Mouse (Mus musculus) liver, postnatal 0 days (tissue): Measurements from ENCODE around the gene Gpr39. TPM values are rescaled to one million over a fixed set of nuclear protein-coding genes. Genes with fewer than 3 reads are reported as not detected.
A peak's percentile ranks its signal among the peaks of the same experiment; 100 is the strongest.

Experiments used
- ATAC-seq: fragments of 200-750 bp; cut with Nextera tagmentation; 2 replicates; pipeline ENCODE4 v1.8.0; 2017; ENCODE audit warnings: mild to moderate bottlenecking, moderate library complexity
- DNase-seq: peaks from one replicate; pipeline ENCODE4 v3.0.0-alpha.2; 2016
- H3K27ac ChIP-seq: fragments of 300-500 bp; sonication (generic); 2 replicates; pipeline ENCODE4 v1.5.1; 2014; ENCODE audit warnings: antibody characterized with exemption, moderate library complexity, mild to moderate bottlenecking, low read depth
- H3K27me3 ChIP-seq: fragments of 300-500 bp; sonication (generic); 2 replicates; pipeline ENCODE4 v1.6.1; 2014; ENCODE audit warnings: low read length, control low read depth, mixed read lengths; ENCODE audit not compliant: insufficient read depth
- H3K36me3 ChIP-seq: fragments of 300-500 bp; sonication (generic); replicated peaks from 2 replicates; pipeline ENCODE4 v1.6.1; 2014; ENCODE audit warnings: mild to moderate bottlenecking, control low read depth, low read length, moderate library complexity, mixed read lengths; ENCODE audit not compliant: insufficient read depth
- H3K4me1 ChIP-seq: fragments of 300-500 bp; sonication (generic); 2 replicates; pipeline ENCODE4 v1.6.1; 2014; ENCODE audit warnings: antibody characterized with exemption, mild to moderate bottlenecking, control low read depth; ENCODE audit not compliant: insufficient read depth
- H3K4me2 ChIP-seq: fragments of 300-500 bp; sonication (generic); 2 replicates; pipeline ENCODE4 v1.6.1; 2014; ENCODE audit warnings: low read depth, mild to moderate bottlenecking, low read length, moderate library complexity, mixed read lengths
- H3K4me3 ChIP-seq: fragments of 300-500 bp; sonication (generic); 2 replicates; pipeline ENCODE4 v1.5.1; 2014; ENCODE audit warnings: low read depth, low read length
- H3K9ac ChIP-seq: fragments of 300-500 bp; sonication (generic); replicated peaks from 2 replicates; pipeline ENCODE4 v1.6.1; 2014; ENCODE audit warnings: mild to moderate bottlenecking, moderate library complexity
- H3K9me3 ChIP-seq: fragments of 300-500 bp; sonication (generic); 2 replicates; pipeline ENCODE4 v1.6.1; 2016; ENCODE audit warnings: mild to moderate bottlenecking, control low read depth, low read length, mixed read lengths
- CTCF ChIP-seq: sonication (generic); IDR thresholded peaks from 2 replicates; pipeline ENCODE4 v1.5.1; 2016; ENCODE audit warnings: antibody characterized with exemption, low read depth
- EP300 ChIP-seq: IDR thresholded peaks from 2 replicates; pipeline ENCODE4 v1.6.1; 2016; ENCODE audit warnings: antibody characterized with exemption, low read depth, mild to moderate bottlenecking
- WGBS: fragments of 180-500 bp; shearing (Covaris S2); extraction: QIAGEN DNeasy Blood & Tissue Kit; methylation state at CpG from one replicate; pipeline ENCODE4 v1.1.7; 2014; ENCODE audit not compliant: insufficient replicate concordance; 5-methylcytosine and 5-hydroxymethylcytosine counted together
- polyA plus RNA-seq: library from polyadenylated mRNA; unstranded; fragments of >200 nt; fragmentation: Nextera tagmentation; extraction: Ambion mirVana; gene quantifications from 2 replicates; pipeline ENCODE4 v1.2.1, GENCODE M21; 2015

Gpr39 gene
- polyA plus RNA-seq, 1 experiment from 2014 or later = 3.7 TPM

DNA sequence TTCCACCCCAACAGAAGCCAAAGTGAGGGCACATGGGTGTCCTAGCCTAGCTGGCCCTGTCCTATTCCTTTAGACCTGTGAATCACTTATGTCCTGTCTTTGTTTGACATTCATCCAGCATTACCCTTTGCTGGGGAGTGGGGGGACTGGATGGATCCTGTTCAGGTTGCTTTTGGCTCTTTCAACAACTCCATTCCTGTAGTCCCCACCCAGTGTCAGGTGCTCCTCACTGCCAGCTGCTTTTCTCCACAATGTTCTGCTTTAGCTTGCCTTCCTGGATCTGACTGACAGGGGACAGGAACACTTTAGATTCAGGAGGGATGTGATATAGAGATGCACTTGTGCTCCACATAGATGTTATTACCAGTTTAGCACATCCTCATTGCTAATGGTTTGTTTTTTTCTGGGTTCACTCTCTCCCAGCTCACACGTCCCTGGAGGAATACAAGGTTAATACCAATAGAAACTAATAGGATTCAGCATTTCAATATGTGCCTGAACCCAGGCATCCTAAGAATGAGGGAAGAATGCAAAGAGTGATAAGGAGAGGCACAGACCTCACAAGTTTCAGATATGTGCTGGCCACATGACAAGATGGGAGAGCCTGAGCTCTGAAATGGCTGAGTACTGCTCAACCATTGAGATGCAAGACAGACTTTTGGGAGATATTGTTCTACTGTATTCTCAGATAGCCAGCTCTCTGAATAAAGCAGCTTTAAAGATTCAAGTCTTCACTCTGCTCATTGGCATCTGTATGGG lies 23.8 kb upstream of the Gpr39 start:
- no peaks in the 10 kb centered on the region for H3K36me3 ChIP-seq
- no peak overlapping the region for H3K4me2 ChIP-seq
- H3K9me3 ChIP-seq = no peaks in the 10 kb centered on the region
- no peaks in the 10 kb centered on the region for H3K27me3 ChIP-seq
- ATAC-seq = no peak
- TF ChIP-seq CTCF = no peak
- TF ChIP-seq EP300 = no peak
- H3K4me3 ChIP-seq = no peak overlapping the region
- no peak overlapping the region for H3K27ac ChIP-seq
- no peaks in the 10 kb centered on the region for H3K4me1 ChIP-seq
- no peak overlapping the region for H3K9ac ChIP-seq
- WGBS = 64% methylated on average over 1 of the region's 1 CpGs
- DNase-seq = no peak

DNA sequence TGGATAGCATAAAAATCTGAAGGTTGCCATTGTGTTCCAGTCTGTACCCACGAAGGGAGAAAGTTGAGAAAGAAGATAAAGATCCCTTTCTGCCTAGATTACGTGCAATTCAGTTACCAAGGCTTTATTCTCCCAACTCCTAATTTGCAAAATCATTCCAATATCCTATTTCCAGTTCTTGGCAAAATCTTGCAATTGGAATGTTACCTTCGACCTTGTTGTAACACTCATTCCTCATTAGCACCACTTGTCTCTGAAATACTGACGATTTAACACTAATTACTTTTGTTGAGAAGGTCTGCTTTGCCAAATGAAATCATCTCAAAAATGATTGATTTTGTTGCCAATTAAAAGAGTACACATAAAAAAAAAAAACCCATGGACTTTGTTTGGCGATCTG lies 19.4 kb upstream of the Gpr39 start:
- no peak for TF ChIP-seq EP300
- no peak for TF ChIP-seq CTCF
- H3K9me3 ChIP-seq = no peaks in the 10 kb centered on the region
- no peaks in the 10 kb centered on the region for H3K4me1 ChIP-seq
- ATAC-seq = no peak
- 68% methylated on average over 5 of the region's 5 CpGs for WGBS
- no peak overlapping the region for H3K9ac ChIP-seq
- DNase-seq = no peak
- no peak overlapping the region for H3K4me2 ChIP-seq
- no peaks in the 10 kb centered on the region for H3K27me3 ChIP-seq
- no peak overlapping the region for H3K4me3 ChIP-seq
- H3K36me3 ChIP-seq = no peaks in the 10 kb centered on the region
- H3K27ac ChIP-seq = no peak overlapping the region

DNA sequence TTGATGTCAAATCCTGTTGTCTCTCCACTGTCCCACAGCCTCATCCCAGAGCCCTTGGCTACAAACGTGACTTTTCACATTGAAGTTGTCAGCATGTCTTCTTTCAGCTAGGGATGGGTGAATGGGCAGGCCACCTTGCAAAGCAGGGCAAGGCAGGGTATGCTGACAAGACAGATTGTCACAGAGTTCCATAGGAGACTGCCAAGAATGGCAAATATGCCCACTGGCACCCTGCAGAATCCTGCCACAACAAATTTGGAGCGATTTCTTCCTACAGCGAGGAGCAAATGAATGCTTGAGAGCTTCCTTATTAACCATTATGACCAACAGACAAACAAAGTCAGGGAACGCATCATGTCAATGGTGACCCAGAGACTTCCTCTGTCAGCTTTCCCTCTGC lies 16.6 kb upstream of the Gpr39 start:
- no peak overlapping the region for H3K9ac ChIP-seq
- H3K9me3 ChIP-seq = no peaks in the 10 kb centered on the region
- H3K27ac ChIP-seq = no peak overlapping the region
- ATAC-seq = no peak
- H3K4me1 ChIP-seq = 0 out of 2 replicates have a peak, but pooled peaks cover 3% of the 10 kb centered on the region
- H3K4me2 ChIP-seq = no peak overlapping the region
- H3K27me3 ChIP-seq = no peaks in the 10 kb centered on the region
- H3K4me3 ChIP-seq = no peak overlapping the region
- H3K36me3 ChIP-seq = no peaks in the 10 kb centered on the region
- no peak for DNase-seq
- TF ChIP-seq EP300 (no peak), CTCF (no peak)
- 88% methylated on average over 4 of the region's 4 CpGs for WGBS

DNA sequence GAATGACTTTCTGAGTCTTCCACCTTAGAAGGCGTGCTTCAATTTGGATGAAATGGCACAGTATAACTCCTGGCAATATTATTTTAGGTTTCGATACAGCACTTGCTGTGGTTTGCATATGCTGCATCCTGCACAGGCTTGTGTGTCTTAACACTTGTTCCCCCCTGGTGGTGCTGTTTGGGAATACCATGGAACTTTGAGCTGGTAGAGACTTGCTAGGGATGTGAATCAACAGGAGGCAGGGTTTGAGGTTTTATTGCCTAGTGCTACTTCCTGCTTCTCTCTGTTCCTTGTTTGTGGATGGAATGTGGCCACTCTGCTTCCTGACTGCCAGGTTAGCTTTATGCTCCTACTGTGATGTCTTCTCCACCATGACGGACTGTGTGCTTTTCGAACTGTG lies 15.9 kb upstream of the Gpr39 start:
- Histone ChIP-seq H3K4me2 (no peak overlapping the region), H3K4me1 (0 out of 2 replicates have a peak, but pooled peaks cover 3% of the 10 kb centered on the region), H3K9ac (no peak overlapping the region), H3K9me3 (no peaks in the 10 kb centered on the region), H3K27me3 (no peaks in the 10 kb centered on the region), H3K36me3 (no peaks in the 10 kb centered on the region), H3K27ac (no peak overlapping the region), H3K4me3 (no peak overlapping the region)
- DNase-seq (no peak), ATAC-seq (no peak)
- TF ChIP-seq EP300 (no peak), CTCF (no peak)
- 85% methylated on average over 4 of the region's 4 CpGs for WGBS

DNA sequence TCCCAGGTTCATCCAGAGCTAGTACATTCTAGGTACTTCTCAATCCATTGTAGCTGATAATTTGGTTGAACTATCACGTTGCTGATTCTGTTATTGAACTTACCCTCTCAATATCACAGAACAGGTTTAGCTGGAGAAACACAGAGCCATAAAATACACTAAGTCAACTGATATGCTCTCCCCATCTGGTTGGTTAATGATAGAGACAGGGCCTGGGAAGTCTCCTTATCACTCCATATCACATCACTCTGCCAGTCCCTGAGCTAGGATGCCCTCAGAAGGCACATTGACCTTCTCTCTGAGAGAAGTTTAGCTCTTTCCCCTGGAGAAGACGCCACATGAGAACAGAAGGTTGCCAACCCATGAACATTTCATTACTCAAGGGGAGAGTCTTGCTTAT lies 14.7 kb upstream of the Gpr39 start:
- H3K4me2 ChIP-seq = no peak overlapping the region
- no peaks in the 10 kb centered on the region for H3K9me3 ChIP-seq
- ATAC-seq (no peak), DNase-seq (no peak)
- TF ChIP-seq CTCF = no peak
- no peak for TF ChIP-seq EP300
- no peak overlapping the region for H3K9ac ChIP-seq
- H3K27me3 ChIP-seq = no peaks in the 10 kb centered on the region
- H3K27ac ChIP-seq = no peak overlapping the region
- H3K36me3 ChIP-seq = no peaks in the 10 kb centered on the region
- H3K4me3 ChIP-seq = no peak overlapping the region
- 65% methylated on average over 2 of the region's 2 CpGs for WGBS
- 0 out of 2 replicates have a peak, but pooled peaks cover 3% of the 10 kb centered on the region for H3K4me1 ChIP-seq

DNA sequence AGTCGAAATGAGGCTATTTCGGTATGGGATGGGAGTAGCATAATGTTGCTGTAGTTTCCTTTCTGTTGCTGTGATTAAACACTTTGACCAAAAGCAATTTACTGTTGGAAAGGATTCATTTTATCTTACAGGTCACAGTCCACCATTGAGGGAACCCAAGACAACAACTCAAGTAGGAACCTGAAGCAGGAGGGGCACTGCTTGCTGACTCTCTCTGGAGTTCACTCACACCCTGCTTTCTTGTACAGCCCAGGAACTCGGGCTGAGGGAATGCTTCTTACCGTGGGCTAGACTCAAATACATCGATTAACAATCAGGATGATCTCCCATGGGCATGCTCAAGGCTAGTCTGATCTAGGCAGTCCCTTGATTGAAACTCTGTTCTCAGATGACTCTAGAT lies 14.1 kb upstream of the Gpr39 start:
- no peak for DNase-seq
- Histone ChIP-seq H3K27ac (peak overlapping the region; percentile 8; the same call in 1 of the 2 replicates), H3K4me3 (no peak overlapping the region), H3K9me3 (no peaks in the 10 kb centered on the region), H3K9ac (no peak overlapping the region), H3K36me3 (no peaks in the 10 kb centered on the region), H3K27me3 (no peaks in the 10 kb centered on the region), H3K4me1 (0 out of 2 replicates have a peak, but pooled peaks cover 3% of the 10 kb centered on the region), H3K4me2 (no peak overlapping the region)
- ATAC-seq = no peak
- no peak for TF ChIP-seq EP300
- TF ChIP-seq CTCF = no peak
- 50% methylated on average over 5 of the region's 5 CpGs for WGBS
